Mouse (Mus musculus): ENCODE data around the gene Ube2e3. TPM values are rescaled to one million over a fixed set of nuclear protein-coding genes. Genes with fewer than 3 reads are reported as not detected.

Ube2e3 gene
- polyA plus RNA-seq, 1 experiment, result 48.6 TPM

GRCm38 (mm10) chr2:78925807-78926206 lies 57.9 kb downstream of the Ube2e3 start:
- H3K27me3 ChIP-seq (replicated peaks), result no peaks in the 10 kb centered on the region
- H3K4me3 ChIP-seq (replicated peaks), result no peak overlapping the region
- H3K36me3 ChIP-seq (replicated peaks; ENCODE audit: low read length), result peaks cover 14% of the 10 kb centered on the region
- H3K9me3 ChIP-seq, result no peaks in the 10 kb centered on the region
- TF ChIP-seq FLI1 (IDR thresholded peaks at IDR 0.05; ENCODE audit: low read length), result no peak
- no peak for TF ChIP-seq GATA1 (IDR thresholded peaks at IDR 0.05; ENCODE audit: borderline replicate concordance, low read length)
- H3K4me1 ChIP-seq, result peaks cover 10% of the 10 kb centered on the region

DNA sequence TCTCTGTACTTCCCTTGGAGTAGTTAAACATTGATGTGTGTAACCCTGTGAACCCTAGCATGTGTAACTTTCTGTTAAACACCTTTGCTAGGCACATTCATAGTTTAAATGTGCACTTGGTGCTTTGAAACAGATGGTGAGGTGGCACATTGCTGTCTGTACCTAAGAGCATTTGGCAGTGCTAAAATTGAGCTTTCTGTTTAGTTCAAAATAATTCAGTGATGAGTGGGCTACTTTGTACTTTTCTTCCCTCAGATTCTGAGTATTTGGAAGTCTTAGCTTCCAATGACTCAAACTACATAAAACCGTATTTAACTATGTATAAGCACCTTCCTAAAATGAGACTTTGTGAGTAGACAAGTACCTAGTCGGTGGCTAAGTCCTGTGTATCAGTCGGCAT lies 59.7 kb downstream of the Ube2e3 start:
- Histone ChIP-seq H3K4me3 (replicated peaks) (no peak overlapping the region), H3K36me3 (replicated peaks; ENCODE audit: low read length) (peaks cover 6% of the 10 kb centered on the region), H3K27me3 (replicated peaks) (no peaks in the 10 kb centered on the region), H3K9me3 (no peaks in the 10 kb centered on the region), H3K4me1 (peaks cover 9% of the 10 kb centered on the region)
- no peak for TF ChIP-seq FLI1 (IDR thresholded peaks at IDR 0.05; ENCODE audit: low read length)
- no peak for TF ChIP-seq GATA1 (IDR thresholded peaks at IDR 0.05; ENCODE audit: borderline replicate concordance, low read length)

GRCm38 (mm10) chr2:78928080-78928479 lies 60.2 kb downstream of the Ube2e3 start:
- H3K4me3 ChIP-seq (replicated peaks), result no peak overlapping the region
- TF ChIP-seq FLI1 (IDR thresholded peaks at IDR 0.05; ENCODE audit: low read length) (no peak), GATA1 (IDR thresholded peaks at IDR 0.05; ENCODE audit: borderline replicate concordance, low read length) (no peak)
- no peaks in the 10 kb centered on the region for H3K9me3 ChIP-seq
- no peaks in the 10 kb centered on the region for H3K27me3 ChIP-seq (replicated peaks)
- peaks cover 4% of the 10 kb centered on the region for H3K4me1 ChIP-seq
- peaks cover 2% of the 10 kb centered on the region for H3K36me3 ChIP-seq (replicated peaks; ENCODE audit: low read length)

DNA sequence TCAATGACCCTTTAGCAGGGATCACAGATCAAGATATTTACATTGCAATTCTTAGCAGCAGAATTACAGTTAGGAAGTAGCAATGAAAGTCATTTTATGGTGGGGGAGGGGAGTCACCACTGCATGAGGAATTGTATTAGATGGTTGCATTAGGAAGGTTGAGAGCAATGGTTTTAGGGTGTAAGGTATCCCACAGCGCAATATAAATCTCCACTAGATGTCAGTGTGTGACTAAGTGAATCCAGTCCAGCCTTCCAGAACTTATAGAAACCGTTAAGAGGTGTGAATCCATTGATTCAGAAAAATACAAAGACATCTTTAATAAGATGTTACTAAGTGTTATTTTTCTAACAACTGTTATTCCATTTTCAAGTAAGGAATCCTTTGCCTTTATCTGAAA lies 63.4 kb downstream of the Ube2e3 start:
- Histone ChIP-seq H3K9me3 (no peaks in the 10 kb centered on the region), H3K27me3 (replicated peaks) (no peaks in the 10 kb centered on the region), H3K4me3 (replicated peaks) (no peak overlapping the region), H3K4me1 (no peaks in the 10 kb centered on the region), H3K36me3 (replicated peaks; ENCODE audit: low read length) (peaks cover 2% of the 10 kb centered on the region)
- TF ChIP-seq GATA1 (IDR thresholded peaks at IDR 0.05; ENCODE audit: borderline replicate concordance, low read length) (no peak), FLI1 (IDR thresholded peaks at IDR 0.05; ENCODE audit: low read length) (no peak)

GRCm38 (mm10) chr2:78959451-78959850 lies 91.5 kb downstream of the Ube2e3 start:
- no peaks in the 10 kb centered on the region for H3K36me3 ChIP-seq (replicated peaks; ENCODE audit: low read length)
- H3K9me3 ChIP-seq, result no peaks in the 10 kb centered on the region
- no peaks in the 10 kb centered on the region for H3K27me3 ChIP-seq (replicated peaks)
- peak overlapping the region; percentile 13 for H3K4me3 ChIP-seq (replicated peaks)
- H3K4me1 ChIP-seq, result peaks cover 16% of the 10 kb centered on the region
- no peak for TF ChIP-seq FLI1 (IDR thresholded peaks at IDR 0.05; ENCODE audit: low read length)
- TF ChIP-seq GATA1 (IDR thresholded peaks at IDR 0.05; ENCODE audit: borderline replicate concordance, low read length), result no peak

- H3K9me3 ChIP-seq, result no peaks in the 10 kb centered on the region
- no peak for TF ChIP-seq FLI1 (IDR thresholded peaks at IDR 0.05; ENCODE audit: low read length)
- no peak for TF ChIP-seq GATA1 (IDR thresholded peaks at IDR 0.05; ENCODE audit: borderline replicate concordance, low read length)
- no peaks in the 10 kb centered on the region for H3K36me3 ChIP-seq (replicated peaks; ENCODE audit: low read length)
- H3K4me3 ChIP-seq (replicated peaks), result no peak overlapping the region
- H3K27me3 ChIP-seq (replicated peaks), result no peaks in the 10 kb centered on the region
- H3K4me1 ChIP-seq, result peaks cover 16% of the 10 kb centered on the region
These were observed 92.4 kb downstream of the Ube2e3 start for GRCm38 (mm10) chr2:78960288-78960687.

DNA sequence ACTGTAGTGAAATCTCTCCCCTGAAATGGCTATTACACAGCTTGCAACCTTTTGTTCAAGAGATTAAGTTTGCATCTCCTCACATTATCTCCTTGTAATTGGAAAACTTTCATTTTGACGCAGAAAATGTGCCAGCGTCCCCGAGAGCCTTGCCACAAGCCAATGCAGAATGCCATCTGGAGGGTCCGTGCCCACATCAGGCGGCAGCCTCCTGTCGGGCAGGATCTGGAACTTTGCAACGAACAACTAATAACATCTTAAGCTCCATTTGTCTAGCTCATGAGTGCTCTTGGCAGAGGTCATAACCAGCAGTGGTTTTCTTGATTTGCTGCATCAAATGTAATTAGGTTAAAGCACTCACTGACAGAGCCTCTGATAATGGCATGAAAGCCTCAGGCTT lies 93.1 kb downstream of the Ube2e3 start:
- Histone ChIP-seq H3K9me3 (no peaks in the 10 kb centered on the region), H3K36me3 (replicated peaks; ENCODE audit: low read length) (no peaks in the 10 kb centered on the region), H3K27me3 (replicated peaks) (no peaks in the 10 kb centered on the region), H3K4me3 (replicated peaks) (no peak overlapping the region), H3K4me1 (peaks cover 16% of the 10 kb centered on the region)
- TF ChIP-seq GATA1 (IDR thresholded peaks at IDR 0.05; ENCODE audit: borderline replicate concordance, low read length), result no peak
- no peak for TF ChIP-seq FLI1 (IDR thresholded peaks at IDR 0.05; ENCODE audit: low read length)

- peak overlapping the region; percentile 54 for H3K4me3 ChIP-seq (replicated peaks)
- no peak for TF ChIP-seq FLI1 (IDR thresholded peaks at IDR 0.05; ENCODE audit: low read length)
- TF ChIP-seq GATA1 (IDR thresholded peaks at IDR 0.05; ENCODE audit: borderline replicate concordance, low read length), result no peak
These were observed 93.7 kb downstream of the Ube2e3 start for GRCm38 (mm10) chr2:78961580-78961979.

DNA sequence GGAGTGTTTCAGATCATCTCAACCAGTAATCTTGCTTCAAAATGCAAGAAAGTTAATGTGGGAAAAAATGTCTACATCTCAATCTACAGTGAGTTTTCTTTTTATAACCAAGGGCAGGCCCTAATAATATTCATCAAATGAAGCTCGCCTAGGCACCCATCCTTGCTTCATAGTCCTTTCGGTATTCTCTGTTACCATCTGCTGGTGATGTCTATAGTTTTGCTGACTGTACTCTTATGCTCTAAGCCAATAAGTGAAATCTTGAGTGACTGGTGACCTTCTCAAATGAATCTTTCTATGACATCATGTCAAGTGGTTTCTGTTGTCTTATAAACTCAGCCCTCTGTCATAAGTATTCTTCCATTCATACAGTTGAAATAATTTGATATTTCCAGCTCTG lies 97.1 kb downstream of the Ube2e3 start:
- Histone ChIP-seq H3K4me1 (peaks cover 18% of the 10 kb centered on the region), H3K9me3 (no peaks in the 10 kb centered on the region), H3K4me3 (replicated peaks) (no peak overlapping the region), H3K27me3 (replicated peaks) (no peaks in the 10 kb centered on the region), H3K36me3 (replicated peaks; ENCODE audit: low read length) (no peaks in the 10 kb centered on the region)
- TF ChIP-seq GATA1 (IDR thresholded peaks at IDR 0.05; ENCODE audit: borderline replicate concordance, low read length) (no peak), FLI1 (IDR thresholded peaks at IDR 0.05; ENCODE audit: low read length) (no peak)

More at GRCm38 (mm10) chr2:78961580-78961979, 93.7 kb downstream of the Ube2e3 start:
- H3K9me3 ChIP-seq, result no peaks in the 10 kb centered on the region
- H3K4me1 ChIP-seq, result peaks cover 16% of the 10 kb centered on the region
- no peaks in the 10 kb centered on the region for H3K27me3 ChIP-seq (replicated peaks)
- H3K36me3 ChIP-seq (replicated peaks; ENCODE audit: low read length), result no peaks in the 10 kb centered on the region

DNA sequence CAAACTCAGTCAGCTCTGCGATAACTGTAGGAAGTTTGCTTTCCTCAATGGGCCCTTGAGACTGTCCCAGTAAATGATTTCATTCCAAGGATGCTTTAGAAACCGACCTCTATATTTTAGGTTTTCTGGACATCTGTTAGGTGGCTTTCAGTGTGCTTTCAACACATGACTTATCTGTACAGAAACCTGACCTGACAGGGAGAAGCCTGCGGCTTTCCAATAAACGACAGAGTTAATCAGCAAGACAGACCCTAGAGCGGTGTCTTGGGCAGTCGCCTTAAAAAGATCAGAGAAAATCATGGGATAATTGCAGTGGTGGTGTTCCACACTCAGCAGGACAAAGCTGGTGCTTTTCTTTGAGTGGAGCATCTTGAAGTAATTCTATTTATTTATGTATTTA lies 97.5 kb downstream of the Ube2e3 start:
- Histone ChIP-seq H3K4me1 (peaks cover 15% of the 10 kb centered on the region), H3K4me3 (replicated peaks) (no peak overlapping the region), H3K27me3 (replicated peaks) (no peaks in the 10 kb centered on the region), H3K9me3 (no peaks in the 10 kb centered on the region), H3K36me3 (replicated peaks; ENCODE audit: low read length) (no peaks in the 10 kb centered on the region)
- TF ChIP-seq GATA1 (IDR thresholded peaks at IDR 0.05; ENCODE audit: borderline replicate concordance, low read length) (no peak), FLI1 (IDR thresholded peaks at IDR 0.05; ENCODE audit: low read length) (no peak)

DNA sequence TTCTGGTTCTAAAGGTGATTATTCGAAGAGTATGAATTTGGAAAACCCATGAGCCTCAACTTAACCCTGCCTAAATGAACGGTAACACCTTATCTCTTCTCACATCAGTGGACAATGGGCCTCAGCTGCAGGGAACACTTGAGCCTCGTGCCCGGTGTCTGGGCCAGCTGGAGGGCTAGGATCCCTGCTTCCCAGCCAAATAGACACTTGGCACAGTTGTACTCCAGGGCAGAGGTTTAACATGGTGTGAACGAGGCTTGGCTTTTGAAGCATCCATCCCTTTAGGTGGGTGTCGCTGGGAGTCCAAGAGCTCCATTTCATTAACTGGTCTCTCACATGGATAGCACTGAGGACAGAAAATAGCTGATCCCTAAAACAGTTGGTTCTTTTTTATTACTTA lies 102.2 kb downstream of the Ube2e3 start:
- H3K4me3 ChIP-seq (replicated peaks), result no peak overlapping the region
- no peaks in the 10 kb centered on the region for H3K27me3 ChIP-seq (replicated peaks)
- peaks cover 3% of the 10 kb centered on the region; the same call in 1 of the 2 replicates for H3K4me1 ChIP-seq
- no peaks in the 10 kb centered on the region for H3K9me3 ChIP-seq
- H3K36me3 ChIP-seq (replicated peaks; ENCODE audit: low read length), result no peaks in the 10 kb centered on the region
- TF ChIP-seq GATA1 (IDR thresholded peaks at IDR 0.05; ENCODE audit: borderline replicate concordance, low read length) (no peak), FLI1 (IDR thresholded peaks at IDR 0.05; ENCODE audit: low read length) (no peak)

Data from megakaryocyte, embryonic 14.5 days (primary cell).